Mouse (Mus musculus): ENCODE data around the gene Tubg1. TPM values are rescaled to one million over a fixed set of nuclear protein-coding genes. Genes with fewer than 3 reads are reported as not detected.

Gene Tubg1
- polyA plus RNA-seq, 1 experiment from 2014 or later = 103 TPM

GRCm38 (mm10) chr11:101163476-101164350 is 44.0 kb downstream of the Tubg1 start:
- 0 out of 2 replicates have a peak overlapping the region, but pooled peaks have one; percentile 36 for H3K9ac ChIP-seq

GRCm38 (mm10) chr11:101164351-101164665 is 44.6 kb downstream of the Tubg1 start:
- H3K9ac ChIP-seq = 0 out of 2 replicates have a peak overlapping the region, but pooled peaks have one; percentile 36
- H3K27ac ChIP-seq = no peak overlapping the region
- WGBS = 2% methylated on average over 21 of the region's 21 CpGs

More at GRCm38 (mm10) chr11:101163476-101164350, 44.0 kb downstream of the Tubg1 start:
- Histone ChIP-seq H3K36me3 (replicated peaks) (peaks cover 24% of the 10 kb centered on the region), H3K27me3 (peaks cover 82% of the 10 kb centered on the region), H3K4me3 (replicated peaks) (peak overlapping the region; percentile 31), H3K27ac (no peak overlapping the region), H3K4me2 (peak overlapping the region; percentile 50), H3K4me1 (peaks cover 17% of the 10 kb centered on the region), H3K9me3 (no peaks in the 10 kb centered on the region)
- ATAC-seq (ENCODE audit: low FRiP score) = no peak
- 9% methylated on average over 49 of the region's 49 CpGs for WGBS

GRCm38 (mm10) chr11:101164677-101165580 is 45.2 kb downstream of the Tubg1 start:
- no peak overlapping the region for H3K9ac ChIP-seq

More at GRCm38 (mm10) chr11:101164351-101164665, 44.6 kb downstream of the Tubg1 start:
- no peaks in the 10 kb centered on the region for H3K9me3 ChIP-seq
- H3K36me3 ChIP-seq (replicated peaks) = peaks cover 24% of the 10 kb centered on the region
- ATAC-seq (ENCODE audit: low FRiP score) = no peak
- H3K4me1 ChIP-seq = peaks cover 23% of the 10 kb centered on the region
- H3K4me3 ChIP-seq (replicated peaks) = peak overlapping the region; percentile 31
- H3K27me3 ChIP-seq = peaks cover 85% of the 10 kb centered on the region
- peak overlapping the region; percentile 50 for H3K4me2 ChIP-seq

GRCm38 (mm10) chr11:101166357-101166756 is 46.6 kb downstream of the Tubg1 start:
- H3K4me1 ChIP-seq = peaks cover 39% of the 10 kb centered on the region
- H3K4me2 ChIP-seq = no peak overlapping the region
- H3K9ac ChIP-seq = no peak overlapping the region
- H3K36me3 ChIP-seq (replicated peaks) = peaks cover 24% of the 10 kb centered on the region
- 40% methylated on average over 14 of the region's 14 CpGs for WGBS
- no peak overlapping the region for H3K4me3 ChIP-seq (replicated peaks)
- no peaks in the 10 kb centered on the region for H3K9me3 ChIP-seq
- no peak for ATAC-seq (ENCODE audit: low FRiP score)
- H3K27me3 ChIP-seq = peaks cover 94% of the 10 kb centered on the region
- H3K27ac ChIP-seq = no peak overlapping the region

More at GRCm38 (mm10) chr11:101164677-101165580, 45.2 kb downstream of the Tubg1 start:
- no peak for ATAC-seq (ENCODE audit: low FRiP score)
- Histone ChIP-seq H3K9me3 (no peaks in the 10 kb centered on the region), H3K27ac (no peak overlapping the region), H3K4me1 (peaks cover 29% of the 10 kb centered on the region), H3K27me3 (peaks cover 91% of the 10 kb centered on the region), H3K4me2 (peak overlapping the region; percentile 50), H3K4me3 (replicated peaks) (peak overlapping the region; percentile 31), H3K36me3 (replicated peaks) (peaks cover 24% of the 10 kb centered on the region)
- WGBS = 7% methylated on average over 35 of the region's 35 CpGs

- Histone ChIP-seq H3K9ac (no peak overlapping the region), H3K36me3 (replicated peaks) (peaks cover 17% of the 10 kb centered on the region), H3K27me3 (peaks cover 83% of the 10 kb centered on the region), H3K4me2 (no peak overlapping the region), H3K4me1 (peaks cover 48% of the 10 kb centered on the region), H3K27ac (no peak overlapping the region), H3K9me3 (no peaks in the 10 kb centered on the region), H3K4me3 (replicated peaks) (no peak overlapping the region)
- WGBS = 41% methylated on average over 19 of the region's 19 CpGs
- ATAC-seq (ENCODE audit: low FRiP score) = no peak
Measured at GRCm38 (mm10) chr11:101167211-101167962, 47.6 kb downstream of the Tubg1 start.

- ATAC-seq (ENCODE audit: low FRiP score) = no peak
- Histone ChIP-seq H3K27me3 (peaks cover 79% of the 10 kb centered on the region), H3K4me3 (replicated peaks) (no peak overlapping the region), H3K9me3 (no peaks in the 10 kb centered on the region), H3K9ac (no peak overlapping the region), H3K4me2 (no peak overlapping the region), H3K36me3 (replicated peaks) (peaks cover 17% of the 10 kb centered on the region), H3K4me1 (peaks cover 52% of the 10 kb centered on the region), H3K27ac (no peak overlapping the region)
- WGBS = 41% methylated on average over 8 of the region's 8 CpGs
Measured at GRCm38 (mm10) chr11:101167963-101168300, 48.2 kb downstream of the Tubg1 start.

GRCm38 (mm10) chr11:101168301-101168980 is 48.7 kb downstream of the Tubg1 start:
- Histone ChIP-seq H3K9ac (peak overlapping the region; percentile 7; the same call in 1 of the 2 replicates), H3K4me2 (no peak overlapping the region), H3K4me1 (peaks cover 57% of the 10 kb centered on the region), H3K27me3 (peaks cover 79% of the 10 kb centered on the region), H3K9me3 (no peaks in the 10 kb centered on the region), H3K27ac (no peak overlapping the region), H3K4me3 (replicated peaks) (no peak overlapping the region), H3K36me3 (replicated peaks) (peaks cover 17% of the 10 kb centered on the region)
- WGBS = 66% methylated on average over 18 of the region's 18 CpGs
- ATAC-seq (ENCODE audit: low FRiP score) = no peak

GRCm38 (mm10) chr11:101169301-101170107 is 49.8 kb downstream of the Tubg1 start:
- peak overlapping the region; percentile 89 for H3K4me2 ChIP-seq
- no peak overlapping the region for H3K27ac ChIP-seq
- H3K4me3 ChIP-seq (replicated peaks) = peak overlapping the region; percentile 67
- H3K27me3 ChIP-seq = peaks cover 79% of the 10 kb centered on the region
- 12% methylated on average over 16 of the region's 17 CpGs for WGBS
- peak overlapping the region; percentile 74 for H3K9ac ChIP-seq
- no peak for ATAC-seq (ENCODE audit: low FRiP score)
- peaks cover 57% of the 10 kb centered on the region for H3K4me1 ChIP-seq
- H3K36me3 ChIP-seq (replicated peaks) = peaks cover 17% of the 10 kb centered on the region
- no peaks in the 10 kb centered on the region for H3K9me3 ChIP-seq

GRCm38 (mm10) chr11:101170354-101170810 is 50.6 kb downstream of the Tubg1 start, which contains the start of gene Cntnap1:
Gene Cntnap1, plus strand, starts transcription at chr11:101170523.
- Histone ChIP-seq H3K4me2 (peak within 1 kb of the TSS; percentile 89), H3K9ac (peak within 1 kb of the TSS; percentile 74), H3K4me3 (replicated peaks) (peak within 1 kb of the TSS; percentile 67), H3K27ac (peak within 1 kb of the TSS; percentile 71), H3K27me3 (peaks cover 79% of the 10 kb centered on the region), H3K9me3 (no peaks in the 10 kb centered on the region), H3K36me3 (replicated peaks) (peaks cover 17% of the 10 kb centered on the region), H3K4me1 (peaks cover 62% of the 10 kb centered on the region)
- no peak for ATAC-seq (ENCODE audit: low FRiP score)
- under 1% methylated on average over 35 of the region's 35 CpGs for WGBS

- WGBS = under 1% methylated on average over 49 of the region's 50 CpGs
- Histone ChIP-seq H3K27ac (peak within 1 kb of the TSS; percentile 78), H3K4me3 (replicated peaks) (peak within 1 kb of the TSS; percentile 67), H3K4me2 (peak within 1 kb of the TSS; percentile 89), H3K9ac (peak within 1 kb of the TSS; percentile 74), H3K9me3 (no peaks in the 10 kb centered on the region), H3K4me1 (peaks cover 68% of the 10 kb centered on the region), H3K36me3 (replicated peaks) (peaks cover 17% of the 10 kb centered on the region), H3K27me3 (peaks cover 79% of the 10 kb centered on the region)
- ATAC-seq (ENCODE audit: low FRiP score) = peak; percentile 96
Measured at GRCm38 (mm10) chr11:101170811-101171610, 51.3 kb downstream of the Tubg1 start, which contains the start of gene Plekhh3. Gene Plekhh3, minus strand, starts transcription at chr11:101171351.
